Mouse (Mus musculus) bone marrow, adult 2 months (tissue): ENCODE results near the gene Kif1b.

Experiments
- CTCF ChIP-seq: fragments of 200-500 bp; IDR thresholded peaks from 2 replicates; pipeline ENCODE4 v1.5.1; 2011; ENCODE audit warnings: low read length, control low read depth; ENCODE audit not compliant: control insufficient read depth, insufficient read depth
- POLR2A ChIP-seq: fragments of 200-500 bp; IDR thresholded peaks from 2 replicates; pipeline ENCODE4 v1.6.1; 2011; ENCODE audit warnings: low read depth, mild to moderate bottlenecking, control low read depth, low read length, borderline replicate concordance; ENCODE audit not compliant: control insufficient read depth

DNA sequence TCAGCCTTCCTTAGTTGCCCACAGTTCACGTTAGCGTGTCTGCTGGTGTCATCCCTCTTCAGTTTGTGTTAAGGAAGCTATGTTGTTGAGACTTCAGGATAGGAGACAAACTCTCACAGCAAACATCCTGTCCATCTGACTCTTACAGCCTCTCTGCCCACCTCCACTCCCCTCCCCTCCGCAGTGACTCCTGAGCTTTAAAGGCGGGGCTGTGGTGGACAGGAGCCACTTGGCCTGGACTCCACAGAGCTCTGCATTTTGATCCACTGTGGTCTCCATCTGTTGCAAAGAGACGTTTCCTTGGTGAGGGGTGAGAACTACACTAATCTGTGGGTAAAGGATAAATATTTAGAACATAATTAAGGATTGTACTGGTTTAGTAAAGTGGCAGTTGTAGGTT is 14.5 kb downstream of the Kif1b start:
- TF ChIP-seq POLR2A, result no peak
- TF ChIP-seq CTCF, result no peak
